Mouse (Mus musculus) stomach, postnatal 0 days (tissue): ENCODE measurements around the gene Fbxw7. TPM values are rescaled to one million over a fixed set of nuclear protein-coding genes. Genes with fewer than 3 reads are reported as not detected.
"Not testable (repeated sequence)": the region's sequence is repeated elsewhere in the genome, so short reads cannot be mapped to it uniquely, and the experiment has no call there.

Source experiments
- ATAC-seq: fragments of 200-750 bp; cut with Nextera tagmentation; 2 replicates; pipeline ENCODE4 v1.8.0; 2017; ENCODE audit not compliant: low FRiP score, low TSS enrichment
- DNase-seq: peaks from one replicate; pipeline ENCODE4 v3.0.0-alpha.2; 2016; ENCODE audit warnings: low spot score
- H3K27ac ChIP-seq: fragments of 300-500 bp; sonication (generic); replicated peaks from 2 replicates; pipeline ENCODE4 v1.5.1; 2014; ENCODE audit warnings: mild to moderate bottlenecking, control low read depth
- H3K27me3 ChIP-seq: fragments of 300-500 bp; sonication (generic); 2 replicates; pipeline ENCODE4 v1.6.1; 2014; ENCODE audit warnings: low read length; ENCODE audit not compliant: control insufficient read depth, insufficient read depth
- H3K36me3 ChIP-seq: fragments of 300-500 bp; sonication (generic); 2 replicates; pipeline ENCODE4 v1.6.1; 2014; ENCODE audit warnings: low read length, mixed read lengths; ENCODE audit not compliant: control insufficient read depth, insufficient read depth
- H3K4me1 ChIP-seq: fragments of 300-500 bp; sonication (generic); replicated peaks from 2 replicates; pipeline ENCODE4 v1.6.1; 2014; ENCODE audit warnings: antibody characterized with exemption; ENCODE audit not compliant: control insufficient read depth, insufficient read depth
- H3K4me2 ChIP-seq: fragments of 300-500 bp; sonication (generic); replicated peaks from 2 replicates; pipeline ENCODE4 v1.6.1; 2014; ENCODE audit warnings: low read depth, mild to moderate bottlenecking, control low read depth, moderate library complexity
- H3K4me3 ChIP-seq: fragments of 300-500 bp; sonication (generic); 2 replicates; pipeline ENCODE4 v1.5.1; 2014; ENCODE audit warnings: low read depth, low read length, control low read depth
- H3K9ac ChIP-seq: fragments of 300-500 bp; sonication (generic); 2 replicates; pipeline ENCODE4 v1.6.1; 2014; ENCODE audit warnings: mild to moderate bottlenecking, low read length, control low read depth, mixed read lengths
- H3K9me3 ChIP-seq: fragments of 300-500 bp; sonication (generic); 2 replicates; pipeline ENCODE4 v1.6.1; 2016; ENCODE audit warnings: low read length; ENCODE audit not compliant: control insufficient read depth
- CTCF ChIP-seq: IDR thresholded peaks from 2 replicates; pipeline ENCODE4 v1.5.1; 2016; ENCODE audit warnings: antibody characterized with exemption, low read depth, mild to moderate bottlenecking, moderate library complexity
- EP300 ChIP-seq: optimal IDR thresholded peaks from 2 replicates; pipeline ENCODE3; 2016; ENCODE audit warnings: antibody characterized with exemption
- WGBS: fragments of 180-500 bp; shearing (Covaris S2); extraction: QIAGEN DNeasy Blood & Tissue Kit; methylation state at CpG from one replicate; pipeline ENCODE4 v1.1.7; 2014; 5-methylcytosine and 5-hydroxymethylcytosine counted together
- polyA plus RNA-seq: library from polyadenylated mRNA; unstranded; fragments of >200 nt; fragmentation: Nextera tagmentation; extraction: Ambion mirVana; gene quantifications from 2 replicates; pipeline ENCODE4 v1.2.1, GENCODE M21; 2015

Fbxw7 gene
- polyA plus RNA-seq, 1 experiment from 2014 or later, result 7.4 TPM

DNA sequence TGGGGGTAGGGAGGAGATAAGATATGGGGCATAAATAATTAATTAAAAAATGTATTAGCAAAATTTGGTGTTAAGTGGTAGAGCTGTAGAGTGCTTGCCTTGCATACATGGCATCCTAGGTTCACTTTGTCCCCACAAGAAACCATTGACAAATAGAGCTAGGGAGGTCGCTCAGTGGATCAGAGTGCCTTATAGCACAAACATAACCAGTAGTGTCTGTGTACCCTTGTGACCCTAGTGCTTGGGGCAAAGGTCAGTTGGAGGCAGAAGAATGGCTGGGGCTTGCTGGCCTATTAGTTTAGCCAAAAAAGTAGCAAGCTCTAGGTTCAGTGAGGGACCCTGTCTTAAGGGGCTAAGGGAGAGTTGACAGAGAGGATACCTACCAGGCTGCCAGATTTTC, 45.6 kb downstream of the Fbxw7 start:
- no peaks in the 10 kb centered on the region for H3K9me3 ChIP-seq
- TF ChIP-seq EP300 (no peak), CTCF (no peak)
- H3K36me3 ChIP-seq, result no peaks in the 10 kb centered on the region
- WGBS, result 58% methylated on average over 1 of the region's 1 CpGs
- ATAC-seq, result no peak
- no peak overlapping the region for H3K4me2 ChIP-seq
- DNase-seq, result no peak
- H3K4me3 ChIP-seq, result no peak overlapping the region
- no peaks in the 10 kb centered on the region for H3K4me1 ChIP-seq
- H3K27ac ChIP-seq, result no peak overlapping the region
- no peak overlapping the region for H3K9ac ChIP-seq
- H3K27me3 ChIP-seq, result no peaks in the 10 kb centered on the region

DNA sequence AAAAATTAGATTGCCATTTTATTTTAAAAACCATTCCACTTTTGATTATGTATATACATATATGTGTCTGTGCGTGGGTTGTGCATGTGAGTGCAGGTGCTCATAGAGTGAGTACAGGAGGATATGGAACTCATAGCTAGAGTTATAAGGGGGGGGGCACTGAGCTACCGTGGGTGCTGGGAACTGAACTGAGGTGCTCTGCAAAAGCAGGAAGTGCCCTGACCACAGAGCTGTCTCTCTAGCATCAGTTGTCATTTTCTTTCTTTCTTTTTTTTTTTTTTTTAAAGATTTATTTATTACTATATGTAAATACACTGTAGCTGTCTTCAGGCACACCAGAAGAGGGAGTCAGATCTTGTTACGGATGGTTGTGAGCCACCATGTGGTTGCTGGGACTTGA, 46.7 kb downstream of the Fbxw7 start:
- H3K4me1 ChIP-seq, ATAC-seq, H3K4me2 ChIP-seq, H3K9ac ChIP-seq, H3K9me3 ChIP-seq, H3K27ac ChIP-seq, H3K36me3 ChIP-seq, DNase-seq, H3K27me3 ChIP-seq, H3K4me3 ChIP-seq: not testable (repeated sequence)
- WGBS, result 92% methylated on average over 3 of the region's 3 CpGs

- DNase-seq, result no peak
- Histone ChIP-seq H3K4me1 (peaks cover 8% of the 10 kb centered on the region; the same call in 1 of the 2 replicates), H3K27ac (no peak overlapping the region), H3K4me2 (no peak overlapping the region), H3K4me3 (no peak overlapping the region), H3K27me3 (no peaks in the 10 kb centered on the region), H3K9me3 (no peaks in the 10 kb centered on the region), H3K36me3 (no peaks in the 10 kb centered on the region), H3K9ac (no peak overlapping the region)
- 56% methylated on average over 3 of the region's 3 CpGs for WGBS
- TF ChIP-seq CTCF (no peak), EP300 (no peak)
- ATAC-seq, result no peak
Measured at GRCm38 (mm10) chr3:84865684-84866083, 50.6 kb downstream of the Fbxw7 start.

DNA sequence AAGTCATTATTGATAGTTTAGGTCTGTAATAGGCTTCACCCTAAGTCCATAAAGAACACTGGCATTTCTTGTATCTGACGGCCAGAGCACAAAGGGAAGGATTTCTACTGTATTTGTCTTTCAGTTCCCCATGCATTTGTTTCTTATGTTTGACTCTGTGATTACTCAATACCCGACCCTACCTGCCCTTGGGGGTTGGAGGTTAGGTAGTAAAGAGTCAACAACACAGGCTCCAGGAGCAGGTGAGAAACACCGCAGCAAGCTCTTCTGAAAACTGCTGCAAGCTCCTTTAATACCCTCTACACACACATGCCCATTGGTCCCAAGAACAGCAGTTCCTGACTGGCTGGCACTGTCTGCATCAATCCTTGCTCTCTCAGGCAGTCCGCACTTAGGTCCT, 51.8 kb downstream of the Fbxw7 start:
- H3K9ac ChIP-seq, result no peak overlapping the region
- H3K27me3 ChIP-seq, result no peaks in the 10 kb centered on the region
- no peak overlapping the region for H3K4me3 ChIP-seq
- H3K9me3 ChIP-seq, result no peaks in the 10 kb centered on the region
- 0 out of 2 replicates have a peak overlapping the region, but pooled peaks have one; percentile 18 for H3K27ac ChIP-seq
- TF ChIP-seq CTCF (no peak), EP300 (no peak)
- 24% methylated on average over 4 of the region's 4 CpGs for WGBS
- ATAC-seq, result peak; percentile 51; the same call in 1 of the 2 replicates
- peaks cover 8% of the 10 kb centered on the region; the same call in 1 of the 2 replicates for H3K4me1 ChIP-seq
- DNase-seq, result peak; percentile 35
- no peaks in the 10 kb centered on the region for H3K36me3 ChIP-seq
- H3K4me2 ChIP-seq, result no peak overlapping the region

DNA sequence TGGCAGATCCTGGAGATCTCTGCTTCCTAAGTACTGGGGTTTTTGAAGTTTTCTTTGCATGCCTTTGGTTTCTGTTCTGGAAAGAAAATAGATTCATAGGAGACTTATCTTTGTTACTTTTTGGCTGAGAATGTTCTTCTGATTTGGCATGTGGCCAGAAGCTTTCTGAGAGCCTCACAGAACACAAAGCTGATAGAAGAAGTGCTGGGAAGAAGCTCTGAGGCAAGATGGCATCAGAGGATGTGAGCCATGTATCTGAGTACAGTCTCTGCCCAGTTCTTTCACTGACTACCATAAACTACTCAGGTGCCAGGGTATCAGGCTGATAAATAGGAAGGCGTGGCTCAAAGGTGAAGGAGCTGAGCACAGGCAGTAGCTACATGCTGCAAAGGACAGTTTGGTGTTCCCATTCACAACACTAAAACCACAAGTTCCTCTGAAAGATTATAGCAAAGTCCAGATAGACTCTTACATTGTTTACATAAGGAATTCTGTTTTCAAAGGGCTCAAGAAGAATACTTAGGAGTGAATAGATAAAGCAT, 52.4 kb downstream of the Fbxw7 start:
- Histone ChIP-seq H3K27me3 (no peaks in the 10 kb centered on the region), H3K9me3 (no peaks in the 10 kb centered on the region), H3K4me1 (peaks cover 8% of the 10 kb centered on the region; the same call in 1 of the 2 replicates), H3K27ac (no peak overlapping the region), H3K4me2 (no peak overlapping the region), H3K4me3 (no peak overlapping the region), H3K36me3 (no peaks in the 10 kb centered on the region), H3K9ac (no peak overlapping the region)
- TF ChIP-seq EP300 (no peak), CTCF (no peak)
- ATAC-seq (no peak), DNase-seq (no peak)
- WGBS, result 57% methylated on average over 1 of the region's 1 CpGs

DNA sequence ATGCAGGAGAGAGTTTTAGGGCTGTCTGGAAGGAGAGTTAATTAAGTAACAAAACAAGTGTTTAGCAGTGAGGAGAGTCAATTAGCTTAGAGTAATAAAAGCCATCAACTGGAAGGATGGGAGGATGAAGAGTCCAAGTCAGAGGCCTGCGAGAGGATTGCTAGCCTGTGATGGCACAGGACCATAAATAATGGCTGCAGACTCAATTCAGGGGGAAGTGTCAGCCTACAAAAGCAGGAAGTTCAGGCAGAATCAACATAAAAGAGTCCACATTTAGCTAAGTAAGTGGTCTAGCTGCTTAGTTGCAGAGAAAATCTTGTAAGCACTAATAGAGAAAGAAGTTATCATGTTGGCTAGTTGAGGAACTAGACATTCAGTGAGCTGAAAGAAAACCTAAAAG, 52.9 kb downstream of the Fbxw7 start:
- Histone ChIP-seq H3K4me3 (no peak overlapping the region), H3K9ac (no peak overlapping the region), H3K27me3 (no peaks in the 10 kb centered on the region), H3K27ac (no peak overlapping the region), H3K36me3 (no peaks in the 10 kb centered on the region), H3K4me2 (no peak overlapping the region), H3K4me1 (peaks cover 8% of the 10 kb centered on the region; the same call in 1 of the 2 replicates), H3K9me3 (no peaks in the 10 kb centered on the region)
- ATAC-seq, result no peak
- TF ChIP-seq CTCF, result no peak
- no peak for DNase-seq
- WGBS, result 63% methylated on average over 1 of the region's 1 CpGs
